Mouse (Mus musculus) T-cell, adult 2 months (primary cell): Measurements from ENCODE around the gene Golph3.

ENCODE experiments used
- DNase-seq: peaks from one replicate; pipeline ENCODE4 v3.0.0; 2022; ENCODE audit warnings: low spot score

The Golph3 gene

GRCm38 (mm10) chr15:12321091-12321787 is at the start of gene Golph3:
Gene Golph3, plus strand, starts transcription at chr15:12321450.
- DNase-seq = peak; percentile 90

DNA sequence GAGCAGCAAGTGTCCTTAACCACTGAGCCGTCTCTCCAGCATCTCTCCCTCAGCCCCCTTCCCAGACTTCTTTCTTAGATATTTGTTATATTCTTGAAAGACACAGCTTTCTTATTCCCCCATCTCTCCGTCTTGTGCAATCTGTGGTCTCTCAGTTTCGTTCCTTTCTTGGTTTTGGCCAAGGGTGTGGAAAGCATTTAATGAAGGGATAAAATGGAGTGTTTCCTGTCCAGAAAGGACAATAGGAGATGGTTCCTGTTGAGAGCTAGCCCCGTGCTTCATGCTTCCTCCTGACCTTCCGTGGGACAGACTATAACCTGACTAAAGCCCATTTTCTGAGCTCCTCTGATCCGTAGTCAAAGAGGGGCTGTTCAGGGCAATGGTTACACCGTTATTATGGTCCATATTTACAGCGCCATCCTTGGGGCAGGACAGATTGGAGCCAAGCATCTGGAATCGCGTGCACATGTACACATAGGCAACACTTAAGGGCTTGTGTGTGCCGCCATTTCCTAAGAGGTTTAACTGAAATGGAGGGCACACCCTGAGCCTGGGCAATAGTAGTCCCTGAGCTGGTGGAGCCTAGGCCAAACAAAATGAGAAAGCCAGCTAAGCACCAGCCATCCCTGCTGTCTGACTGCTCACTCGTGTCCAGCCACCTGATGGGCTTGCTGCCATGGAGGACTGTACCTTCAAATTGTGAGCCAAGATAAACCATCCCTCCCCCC is 47.8 kb upstream of the Golph3 start:
- no peak for DNase-seq

DNA sequence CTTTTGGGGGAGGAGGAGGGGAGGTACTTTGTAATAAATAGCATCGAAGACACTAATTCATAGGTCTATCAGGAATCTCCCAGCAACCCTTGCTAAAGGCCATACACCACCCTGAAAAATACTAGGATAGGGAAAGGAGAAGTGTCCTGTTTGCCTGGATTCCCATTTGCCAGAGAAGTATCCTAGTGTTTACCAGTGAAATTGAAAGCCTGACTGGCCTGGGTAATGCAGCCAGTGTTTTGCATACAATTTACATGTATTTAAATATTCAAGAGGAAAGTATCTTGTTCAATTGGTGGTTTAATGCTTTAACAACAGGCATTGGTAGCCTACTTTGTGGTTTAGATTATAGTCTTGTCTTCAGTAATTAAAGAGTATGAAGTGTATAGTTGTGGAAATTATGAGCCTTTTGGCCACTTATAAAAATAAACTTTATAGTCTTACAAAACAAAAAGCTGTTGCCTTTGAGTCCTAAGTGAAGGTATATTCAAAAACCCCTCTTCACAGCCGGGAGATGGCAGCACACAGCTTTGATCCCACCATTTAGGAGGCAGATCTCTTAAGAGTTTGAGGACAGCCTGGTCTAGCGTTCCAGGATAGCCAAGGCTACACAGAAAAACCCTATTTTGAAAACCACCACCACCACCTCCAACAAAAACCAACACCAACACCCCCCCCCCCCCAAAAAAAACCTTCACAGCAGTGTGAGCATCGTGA is 47.0 kb upstream of the Golph3 start:
- no peak for DNase-seq

DNA sequence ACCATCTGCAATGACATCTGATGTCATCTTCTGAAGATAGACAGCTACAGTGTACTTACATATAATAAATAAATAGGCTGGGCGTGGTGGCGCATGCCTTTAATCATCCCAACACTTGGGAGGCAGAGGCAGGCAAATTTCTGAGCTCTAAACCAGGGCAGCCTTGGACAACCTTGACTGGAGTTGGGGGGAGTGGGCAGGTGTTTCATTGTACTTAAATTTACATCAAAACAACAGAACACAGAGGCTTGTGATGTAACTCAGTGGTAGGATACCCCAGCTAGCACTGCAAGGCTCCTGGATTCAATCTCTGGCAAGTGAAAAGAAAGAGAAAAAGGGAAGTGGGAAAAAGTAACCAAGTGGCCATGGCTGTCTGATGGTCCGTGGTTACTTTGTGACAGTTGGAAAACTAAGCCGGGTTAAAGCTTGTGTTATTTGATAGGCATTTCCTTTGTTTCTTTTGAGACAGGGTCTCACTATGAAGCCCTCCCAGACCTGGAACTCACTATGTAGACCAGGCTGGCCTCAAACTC is 46.1 kb upstream of the Golph3 start:
- no peak for DNase-seq

GRCm38 (mm10) chr15:12279816-12280215 is 41.4 kb upstream of the Golph3 start:
- no peak for DNase-seq

DNA sequence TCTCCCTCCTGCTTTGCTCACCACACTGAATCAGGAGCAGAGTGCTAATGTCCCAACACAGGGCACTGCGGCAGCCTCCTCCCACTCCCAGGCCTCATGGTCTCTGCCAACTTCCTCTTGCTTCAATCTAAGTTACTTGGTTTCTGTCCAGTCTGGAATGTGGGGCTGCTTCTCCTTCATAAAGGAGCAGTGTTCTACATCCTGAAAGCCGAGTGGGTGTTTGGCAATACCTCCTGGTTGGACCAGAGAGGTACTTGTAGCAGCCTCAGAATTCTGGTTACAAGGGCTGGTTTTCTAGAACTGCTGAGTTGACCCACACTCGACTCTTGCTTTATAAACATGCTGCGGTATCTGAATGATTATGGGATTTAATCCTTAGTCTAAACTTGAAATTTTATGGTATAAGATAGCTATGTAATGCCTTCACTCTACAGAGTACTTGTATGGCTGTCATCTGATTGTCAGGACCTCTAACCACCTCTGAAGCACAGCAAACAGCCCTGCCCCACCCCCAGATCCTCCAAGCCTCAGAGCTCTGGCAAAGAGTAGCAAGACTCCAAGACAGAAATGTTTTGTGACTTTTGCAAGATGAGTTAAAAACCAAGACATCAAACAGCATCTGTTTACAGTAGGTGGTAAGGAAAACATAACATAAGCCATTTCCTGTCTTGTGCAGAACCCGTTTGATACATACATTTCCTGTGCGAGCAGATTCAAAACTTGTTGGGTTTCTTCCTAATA is 36.3 kb upstream of the Golph3 start:
- peak; percentile 22 for DNase-seq

- no peak for DNase-seq
These were observed 35.8 kb upstream of the Golph3 start for GRCm38 (mm10) chr15:12285535-12285809.

DNA sequence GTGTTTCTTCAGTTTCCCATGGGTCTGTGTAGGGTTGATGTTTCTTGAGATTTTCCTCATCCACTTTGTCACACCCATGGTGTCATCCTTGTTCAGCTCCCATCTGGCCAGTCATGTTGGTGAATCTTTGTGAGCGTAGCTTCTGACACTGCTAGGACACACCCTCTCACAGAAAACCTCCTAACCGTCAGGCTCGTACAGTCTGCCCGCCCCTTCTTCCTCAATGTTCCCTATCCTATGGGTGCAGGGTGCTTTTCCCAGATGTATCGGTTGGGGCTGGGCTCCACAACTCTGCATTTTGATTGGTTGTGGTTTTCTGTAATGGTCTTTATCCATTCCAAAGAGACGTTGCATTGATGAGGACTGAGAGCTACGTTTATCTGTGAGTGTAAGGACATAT is 30.9 kb upstream of the Golph3 start:
- DNase-seq = no peak

- no peak for DNase-seq
These were observed 29.5 kb upstream of the Golph3 start for GRCm38 (mm10) chr15:12291757-12292156.

GRCm38 (mm10) chr15:12296228-12296627 is 25.0 kb upstream of the Golph3 start:
- no peak for DNase-seq

DNA sequence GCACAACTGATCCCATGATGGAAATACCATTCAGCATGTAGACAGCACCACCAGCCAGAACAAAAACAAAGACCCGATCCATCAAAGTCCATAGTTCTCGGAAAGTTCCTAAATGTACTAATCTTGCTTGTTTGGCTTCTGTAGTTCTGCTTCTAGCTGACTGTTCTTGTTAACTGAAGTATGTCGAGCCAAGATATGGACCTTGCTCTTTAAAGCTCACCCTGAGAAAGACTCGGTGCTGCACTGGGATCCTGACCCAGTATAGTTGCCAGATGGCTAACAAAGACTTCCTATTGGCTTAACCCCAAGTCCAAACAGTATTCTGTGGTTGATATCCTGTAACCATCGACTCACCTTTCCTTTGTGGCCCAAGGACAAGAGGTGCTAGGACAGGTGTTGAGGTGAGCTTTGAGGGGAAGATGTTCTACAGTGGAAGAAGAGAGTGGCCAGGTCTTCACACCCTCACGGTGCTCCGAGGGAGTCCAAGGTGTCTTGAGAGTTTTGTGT is 23.0 kb upstream of the Golph3 start:
- no peak for DNase-seq

GRCm38 (mm10) chr15:12301771-12302170 is 19.5 kb upstream of the Golph3 start:
- DNase-seq = no peak

DNA sequence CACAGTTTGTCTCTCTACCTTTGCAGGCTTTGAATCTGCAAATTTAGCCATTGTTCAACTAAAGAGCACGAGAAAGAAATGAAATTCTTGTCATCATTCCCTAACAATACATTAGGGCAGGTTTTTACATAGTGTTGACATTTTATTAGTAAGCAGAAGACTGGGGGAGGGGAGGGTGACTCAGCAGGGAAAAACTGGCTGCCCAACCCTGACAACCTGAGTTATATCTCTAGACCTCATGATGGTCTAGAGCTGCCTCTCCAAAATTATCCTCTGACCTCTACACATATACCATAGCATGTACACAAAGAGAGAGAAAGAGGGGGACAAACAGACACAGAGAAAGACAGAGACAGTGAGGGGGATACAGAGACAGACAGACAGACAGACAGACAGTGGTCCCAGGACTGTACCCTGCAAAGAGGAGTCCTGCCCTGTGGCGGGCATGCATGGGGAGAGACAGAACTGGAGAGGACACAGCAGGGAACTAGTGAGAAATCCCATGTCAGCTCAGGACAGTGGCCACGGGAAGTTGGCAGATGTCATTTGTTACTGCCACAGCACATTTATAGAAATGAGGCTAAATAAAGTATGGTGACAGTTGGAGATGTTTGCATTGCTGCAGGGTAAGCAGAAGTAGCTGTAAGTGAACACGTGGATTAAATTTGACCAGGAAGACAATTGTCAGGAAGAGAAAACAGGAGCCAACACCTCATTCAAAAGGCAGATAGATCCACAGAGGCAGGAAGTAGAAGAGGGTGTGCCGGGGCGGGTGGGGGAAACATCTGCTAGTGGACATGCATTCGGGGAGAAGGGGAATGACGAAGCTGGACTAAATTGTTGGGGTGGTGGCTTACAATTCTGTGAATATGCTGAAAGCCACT is 14.8 kb upstream of the Golph3 start:
- no peak for DNase-seq

DNA sequence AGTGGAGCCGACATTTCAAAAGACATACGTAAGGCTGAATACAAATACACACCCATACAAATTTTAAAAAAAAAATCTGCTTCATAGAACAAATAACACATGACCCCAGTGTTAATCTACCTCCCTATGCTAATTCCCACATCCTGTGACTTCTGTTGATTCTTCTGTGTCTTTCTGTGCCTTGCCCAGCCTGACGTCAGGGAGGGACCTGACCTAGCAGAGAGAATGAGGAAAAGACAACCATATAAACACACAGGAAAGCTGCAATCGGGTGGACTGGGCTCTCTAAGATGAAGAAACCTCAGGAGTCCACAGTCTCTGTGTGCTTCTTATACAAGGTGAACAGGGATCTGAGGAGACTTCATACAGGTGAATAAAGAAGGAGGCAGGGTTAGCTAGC is 14.1 kb upstream of the Golph3 start:
- DNase-seq = no peak

DNA sequence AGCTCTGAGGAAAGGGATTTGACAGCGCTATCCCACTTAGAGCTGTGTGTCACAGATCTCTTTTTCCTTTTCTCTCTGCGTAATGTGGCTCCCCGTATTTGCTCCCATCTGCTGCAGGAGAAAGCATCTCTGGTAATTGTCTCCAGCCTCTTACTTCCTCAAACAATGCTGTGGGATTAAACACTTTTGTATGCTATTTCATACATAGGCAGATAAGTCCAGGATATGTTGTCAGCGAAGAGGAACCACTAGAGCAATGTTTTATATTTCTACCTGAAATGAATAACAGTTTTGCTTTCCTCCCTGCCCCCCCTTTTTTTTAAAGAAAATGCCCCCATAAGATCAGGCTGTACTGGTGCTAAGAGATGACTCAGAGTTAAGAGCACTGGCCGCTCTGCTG is 12.7 kb upstream of the Golph3 start:
- no peak for DNase-seq

DNA sequence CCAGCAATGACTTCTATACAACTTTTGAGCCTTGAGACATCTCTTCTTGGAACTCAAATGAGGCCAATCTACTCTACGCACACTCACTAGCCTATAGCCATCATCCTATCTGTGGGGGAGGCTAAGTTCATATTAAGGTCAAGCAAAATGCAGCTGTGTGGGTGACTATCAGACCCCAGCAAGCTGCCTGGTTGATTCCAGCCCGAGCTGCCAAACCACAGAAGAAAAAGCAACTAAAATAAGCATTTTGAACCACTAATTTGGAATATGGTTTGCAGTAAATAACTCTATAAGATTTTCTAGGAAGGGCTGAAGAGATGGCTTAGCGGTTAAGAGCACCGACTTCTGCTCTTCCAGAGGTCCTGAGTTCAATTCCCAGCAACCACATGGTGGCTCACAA is 10.6 kb upstream of the Golph3 start:
- no peak for DNase-seq

DNA sequence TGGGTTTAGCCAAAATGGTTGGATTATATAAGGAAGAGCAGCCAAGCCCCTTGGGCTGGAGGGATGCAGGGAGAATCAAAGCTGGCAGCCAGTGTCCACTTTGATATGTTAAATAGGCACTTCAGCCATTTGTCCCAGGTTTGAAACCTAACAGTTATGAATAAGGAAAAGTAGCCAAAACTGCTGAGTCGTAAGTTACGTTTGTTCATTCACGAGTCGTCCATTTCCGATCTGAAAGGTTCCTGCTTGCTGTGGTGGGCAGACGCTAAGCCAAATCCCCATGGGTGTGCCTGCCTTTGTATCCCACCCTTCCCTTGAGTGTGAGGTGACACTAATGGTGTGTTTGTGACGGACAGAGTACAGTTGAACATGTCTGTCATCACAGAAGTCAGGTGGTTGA is 9.8 kb upstream of the Golph3 start:
- no peak for DNase-seq

- DNase-seq = no peak
These were observed 8.0 kb upstream of the Golph3 start for GRCm38 (mm10) chr15:12313255-12313654.

GRCm38 (mm10) chr15:12314584-12314983 is 6.7 kb upstream of the Golph3 start:
- DNase-seq = no peak

GRCm38 (mm10) chr15:12315996-12316395 is 5.3 kb upstream of the Golph3 start:
- no peak for DNase-seq

GRCm38 (mm10) chr15:12317290-12317689 is 4.0 kb upstream of the Golph3 start:
- DNase-seq = no peak
